In genomic region chr3:40744024-40744835, GRCm38 (mm10) we compare ENCODE assay signal across 8 mouse cellular contexts. TPM values are rescaled to one million over a fixed set of nuclear protein-coding genes. Genes with fewer than 3 reads are reported as not detected.
DNase-seq lines count a peak whose midpoint lies in the region; ATAC-seq and TF ChIP-seq lines count a peak whose summit lies in the region.

Gene Hspa4l, plus strand, starts transcription at chr3:40744495.

- peak within 1 kb of the TSS; percentile 68 for H3K4me3 ChIP-seq in kidney, postnatal 0 days (replicated peaks; ENCODE audit: low read depth, low read length)
- peak within 1 kb of the TSS; percentile 77 for H3K4me3 ChIP-seq in forebrain, embryonic 14.5 days (ENCODE audit: low read depth, low read length)
- peak within 1 kb of the TSS; percentile 62 for H3K4me3 ChIP-seq in intestine, embryonic 16.5 days (ENCODE audit: low read length)
- H3K4me3 ChIP-seq in lung, postnatal 0 days (ENCODE audit: low read depth, low read length): peak within 1 kb of the TSS; percentile 71
- H3K4me3 ChIP-seq in stomach, embryonic 14.5 days (ENCODE audit: low read depth, low read length): peak within 1 kb of the TSS; percentile 61

- H3K9ac ChIP-seq in kidney, postnatal 0 days (ENCODE audit: low read depth, low read length): peak within 1 kb of the TSS; percentile 67
- H3K9ac ChIP-seq in forebrain, embryonic 14.5 days (ENCODE audit: low read length): peak within 1 kb of the TSS; percentile 91
- peak within 1 kb of the TSS; percentile 70 for H3K9ac ChIP-seq in intestine, embryonic 16.5 days (ENCODE audit: low read depth, low read length)
- H3K9ac ChIP-seq in lung, postnatal 0 days (replicated peaks; ENCODE audit: low read depth): peak within 1 kb of the TSS; percentile 35
- peak within 1 kb of the TSS; percentile 40; the same call in 1 of the 2 replicates for H3K9ac ChIP-seq in stomach, embryonic 14.5 days (replicated peaks; ENCODE audit: low read depth, low read length)

- no peaks in the 10 kb centered on the region for H3K36me3 ChIP-seq in kidney, postnatal 0 days (ENCODE audit: insufficient read depth, low read length)
- no peaks in the 10 kb centered on the region for H3K36me3 ChIP-seq in forebrain, embryonic 14.5 days (ENCODE audit: control insufficient read depth, insufficient read depth, low read length)
- H3K36me3 ChIP-seq in intestine, embryonic 16.5 days (ENCODE audit: control insufficient read depth, insufficient read depth, low read length): no peaks in the 10 kb centered on the region
- H3K36me3 ChIP-seq in lung, postnatal 0 days (ENCODE audit: insufficient read depth, low read length): no peaks in the 10 kb centered on the region
- no peaks in the 10 kb centered on the region for H3K36me3 ChIP-seq in stomach, embryonic 14.5 days (ENCODE audit: control insufficient read depth, insufficient read depth, low read length)

- DNase-seq in kidney, postnatal 0 days (ENCODE audit: low spot score): no peak
- DNase-seq in kidney, postnatal 36 days: no peak
- no peak for DNase-seq in adrenal gland, postnatal 4 days (ENCODE audit: low spot score in 2 of 2)
- DNase-seq in forebrain, embryonic 14.5 days (ENCODE audit: low spot score): peak; percentile 16
- peak; percentile 52 for DNase-seq in lung, postnatal 0 days (ENCODE audit: low spot score)
- no peak for DNase-seq in spleen, postnatal 14 days (ENCODE audit: low spot score in 2 of 2)

- TF ChIP-seq EP300 in lung, postnatal 0 days (IDR thresholded peaks at IDR 0.05): no peak

- H3K4me1 ChIP-seq in kidney, postnatal 0 days (replicated peaks; ENCODE audit: insufficient read depth, low read length): no peaks in the 10 kb centered on the region; the same call in 1 of the 2 replicates
- H3K4me1 ChIP-seq in forebrain, embryonic 14.5 days (ENCODE audit: control insufficient read depth, insufficient read depth, low read length): peaks cover 16% of the 10 kb centered on the region
- H3K4me1 ChIP-seq in intestine, embryonic 16.5 days (ENCODE audit: control insufficient read depth, insufficient read depth, low read length): peaks cover 2% of the 10 kb centered on the region; the same call in 1 of the 2 replicates
- no peaks in the 10 kb centered on the region for H3K4me1 ChIP-seq in lung, postnatal 0 days (ENCODE audit: insufficient read depth, low read depth, low read length)
- peaks cover 6% of the 10 kb centered on the region; the same call in 1 of the 2 replicates for H3K4me1 ChIP-seq in stomach, embryonic 14.5 days (ENCODE audit: control insufficient read depth, insufficient read depth, low read length)

- H3K4me2 ChIP-seq in kidney, postnatal 0 days (ENCODE audit: low read length): peak within 1 kb of the TSS; percentile 99
- peak within 1 kb of the TSS; percentile 80 for H3K4me2 ChIP-seq in forebrain, embryonic 14.5 days (ENCODE audit: low read length)
- peak within 1 kb of the TSS; percentile 90 for H3K4me2 ChIP-seq in intestine, embryonic 16.5 days (ENCODE audit: low read depth, low read length)
- H3K4me2 ChIP-seq in lung, postnatal 0 days (replicated peaks; ENCODE audit: low read depth, low read length): peak within 1 kb of the TSS; percentile 96
- peak within 1 kb of the TSS; percentile 94 for H3K4me2 ChIP-seq in stomach, embryonic 14.5 days (replicated peaks; ENCODE audit: low read depth, low read length)

- TF ChIP-seq CTCF in kidney, postnatal 0 days (IDR thresholded peaks at IDR 0.05; ENCODE audit: low read depth): no peak
- TF ChIP-seq CTCF in lung, postnatal 0 days (IDR thresholded peaks at IDR 0.05): no peak

- H3K27me3 ChIP-seq in kidney, postnatal 0 days (ENCODE audit: insufficient read depth, low read length): no peaks in the 10 kb centered on the region
- no peaks in the 10 kb centered on the region for H3K27me3 ChIP-seq in forebrain, embryonic 14.5 days (replicated peaks; ENCODE audit: control insufficient read depth, insufficient read depth, low read length)
- H3K27me3 ChIP-seq in intestine, embryonic 16.5 days (replicated peaks; ENCODE audit: control insufficient read depth, insufficient read depth, low read length): no peaks in the 10 kb centered on the region
- H3K27me3 ChIP-seq in lung, postnatal 0 days (replicated peaks; ENCODE audit: insufficient read depth, low read length): no peaks in the 10 kb centered on the region
- H3K27me3 ChIP-seq in stomach, embryonic 14.5 days (ENCODE audit: control insufficient read depth, insufficient read depth, low read length): no peaks in the 10 kb centered on the region

- H3K9me3 ChIP-seq in kidney, postnatal 0 days (replicated peaks; ENCODE audit: low read length): no peaks in the 10 kb centered on the region
- H3K9me3 ChIP-seq in forebrain, embryonic 14.5 days (replicated peaks; ENCODE audit: control insufficient read depth, low read length): no peaks in the 10 kb centered on the region
- H3K9me3 ChIP-seq in intestine, embryonic 16.5 days (ENCODE audit: control insufficient read depth, low read length): no peaks in the 10 kb centered on the region
- no peaks in the 10 kb centered on the region for H3K9me3 ChIP-seq in lung, postnatal 0 days (ENCODE audit: low read length)
- H3K9me3 ChIP-seq in stomach, embryonic 14.5 days (ENCODE audit: control insufficient read depth, low read depth, low read length): no peaks in the 10 kb centered on the region

- peak within 1 kb of the TSS; percentile 57 for H3K27ac ChIP-seq in kidney, postnatal 0 days
- peak within 1 kb of the TSS; percentile 91 for H3K27ac ChIP-seq in forebrain, embryonic 14.5 days (ENCODE audit: low read depth, low read length)
- peak within 1 kb of the TSS; percentile 48 for H3K27ac ChIP-seq in intestine, embryonic 16.5 days (ENCODE audit: low read length)
- H3K27ac ChIP-seq in lung, postnatal 0 days (ENCODE audit: low read length): peak within 1 kb of the TSS; percentile 70
- peak within 1 kb of the TSS; percentile 67; the same call in 1 of the 2 replicates for H3K27ac ChIP-seq in stomach, embryonic 14.5 days (ENCODE audit: low read length)

- WGBS in kidney, postnatal 0 days: 20% methylated on average over 16 of the region's 16 CpGs
- 14% methylated on average over 16 of the region's 16 CpGs for WGBS in forebrain, embryonic 14.5 days
- 28% methylated on average over 16 of the region's 16 CpGs for WGBS in intestine, embryonic 16.5 days
- 20% methylated on average over 16 of the region's 16 CpGs for WGBS in lung, postnatal 0 days
- 24% methylated on average over 16 of the region's 16 CpGs for WGBS in stomach, embryonic 14.5 days

- ATAC-seq in kidney, postnatal 0 days (replicated peaks; ENCODE audit: low FRiP score, low read depth): no peak
- no peak for ATAC-seq in forebrain, embryonic 14.5 days
- ATAC-seq in intestine, embryonic 16.5 days: no peak
- ATAC-seq in lung, postnatal 0 days: no peak
- no peak for ATAC-seq in stomach, embryonic 14.5 days (ENCODE audit: insufficient number of reproducible peaks, insufficient read depth, low FRiP score, low read depth)

RNA-seq across cellular contexts. Expression of gene Hspa4l, which starts in this region (rescaled TPM):
- 9.9 and 10.3 TPM in 2 replicates for polyA plus RNA-seq in kidney, postnatal 0 days (2015; fragmentation: Nextera tagmentation; extraction: Ambion mirVana)
- total RNA-seq in adrenal gland, postnatal 4 days (2021): 10 to 100 TPM; 21.2 to 24.6 TPM
- polyA plus RNA-seq in forebrain, embryonic 14.5 days (2014; fragmentation: Nextera tagmentation; extraction: Ambion mirVana): 38.2 and 46.0 TPM in 2 replicates
- 12.6 and 12.8 TPM in 2 replicates for polyA plus RNA-seq in intestine, embryonic 16.5 days (2015; fragmentation: Nextera tagmentation; extraction: Ambion mirVana)
- 22.5 and 26.6 TPM in 2 replicates for polyA plus RNA-seq in lung, postnatal 0 days (2015; fragmentation: Nextera tagmentation; extraction: Ambion mirVana)
- 15.3 and 17.7 TPM in 2 replicates for polyA plus RNA-seq in stomach, embryonic 14.5 days (2014; fragmentation: Nextera tagmentation; extraction: Ambion mirVana)

Comparison
In these comparisons a context has a peak if more than half of its experiments do, and no peak if none do; other contexts are left out.
1. DNase-seq: peak in forebrain, embryonic 14.5 days (single experiment) and lung, postnatal 0 days (single experiment); none in kidney, postnatal 0 days (single experiment), kidney, postnatal 36 days (0 of 2), adrenal gland, postnatal 4 days (0 of 2) and spleen, postnatal 14 days (0 of 2).
2. H3K9ac ChIP-seq: peak in every context shown above with its lines; median percentile 91 in forebrain, embryonic 14.5 days; 70 in intestine, embryonic 16.5 days; 67 in kidney, postnatal 0 days; 40 in stomach, embryonic 14.5 days; 35 in lung, postnatal 0 days.
3. Peak in every context shown above with its lines, with median percentiles within 50 percentile points of each other: H3K27ac ChIP-seq, H3K4me2 ChIP-seq and H3K4me3 ChIP-seq.